Mouse (Mus musculus) liver, adult 2 months (tissue): ENCODE measurements around the gene 1700113H08Rik. TPM values are rescaled to one million over a fixed set of nuclear protein-coding genes. Genes with fewer than 3 reads are reported as not detected.

Source experiments
- DNase-seq: peaks from one replicate; pipeline ENCODE4 v3.0.0-alpha.2; 2011; ENCODE audit warnings: low read depth, low spot score; ENCODE audit errors: extremely low read depth
- H3K27ac ChIP-seq: fragments of 200-500 bp; replicated peaks from 2 replicates; pipeline ENCODE4 v1.5.1; 2012; ENCODE audit warnings: low read depth, mild to moderate bottlenecking, control low read depth, inconsistent platforms, low read length; ENCODE audit not compliant: insufficient read depth
- H3K27me3 ChIP-seq: fragments of 200-500 bp; 2 replicates; pipeline ENCODE4 v1.6.1; 2012; ENCODE audit warnings: mild to moderate bottlenecking, moderate library complexity, low read length, inconsistent platforms; ENCODE audit not compliant: control insufficient read depth, insufficient read depth
- H3K36me3 ChIP-seq: fragments of 200-500 bp; 2 replicates; pipeline ENCODE4 v1.6.1; 2012; ENCODE audit warnings: low read length, inconsistent platforms; ENCODE audit not compliant: control insufficient read depth, insufficient read depth
- H3K4me1 ChIP-seq: fragments of 200-500 bp; 2 replicates; pipeline ENCODE4 v1.6.1; 2011; ENCODE audit warnings: low read length; ENCODE audit not compliant: control insufficient read depth, insufficient read depth
- H3K4me3 ChIP-seq: fragments of 200-500 bp; 2 replicates; pipeline ENCODE4 v1.5.1; 2011; ENCODE audit warnings: low read depth, mild to moderate bottlenecking, control low read depth, low read length, moderate library complexity; ENCODE audit not compliant: insufficient read depth
- H3K79me2 ChIP-seq: fragments of 200-500 bp; 2 replicates; pipeline ENCODE4 v1.6.1; 2012; ENCODE audit warnings: inconsistent platforms, mild to moderate bottlenecking, low read length, moderate library complexity; ENCODE audit not compliant: control insufficient read depth, insufficient read depth
- H3K9ac ChIP-seq: fragments of 200-500 bp; 2 replicates; pipeline ENCODE4 v1.6.1; 2012; ENCODE audit warnings: low read depth, mild to moderate bottlenecking, control low read depth, inconsistent platforms, low read length
- CTCF ChIP-seq: fragments of 200-500 bp; IDR thresholded peaks from 2 replicates; pipeline ENCODE4 v1.5.1; 2011; ENCODE audit warnings: low read depth, low read length, control low read depth
- POLR2A ChIP-seq: fragments of 200-500 bp; IDR thresholded peaks from 2 replicates; pipeline ENCODE4 v1.6.1; 2011; ENCODE audit warnings: low read length, control low read depth; ENCODE audit not compliant: insufficient read depth; ENCODE audit errors: extremely low read depth
- WGBS: fragments of 180-500 bp; shearing (Covaris S2); methylation state at CpG from one replicate; pipeline ENCODE4 v1.1.7; 2018; 5-methylcytosine and 5-hydroxymethylcytosine counted together
- polyA plus RNA-seq: library from polyadenylated mRNA; depleted of rRNA; stranded (reverse); fragments of >200 nt; gene quantifications from 2 replicates; pipeline ENCODE4 v1.2.3, GENCODE M21; 2012; rRNA removed
- total RNA-seq: library from RNA; depleted of rRNA; stranded (reverse); fragments of >200 nt; gene quantifications from 2 replicates; pipeline ENCODE4 v1.2.3, GENCODE M21; 2014; rRNA removed

Gene 1700113H08Rik
- total and polyA plus RNA-seq, 2 experiments: not detected

- TF ChIP-seq CTCF (no peak), POLR2A (no peak)
- Histone ChIP-seq H3K4me3 (no peak overlapping the region), H3K36me3 (no peaks in the 10 kb centered on the region), H3K27ac (no peak overlapping the region), H3K27me3 (0 out of 2 replicates have a peak, but pooled peaks cover 3% of the 10 kb centered on the region), H3K4me1 (no peaks in the 10 kb centered on the region), H3K9ac (no peak overlapping the region), H3K79me2 (no peaks in the 10 kb centered on the region)
- no peak for DNase-seq
- 66% methylated on average over 31 of the region's 31 CpGs for WGBS
Observed at GRCm38 (mm10) chr10:87230071-87230910, 172.4 kb downstream of the 1700113H08Rik start.

GRCm38 (mm10) chr10:87239332-87240008, 181.6 kb downstream of the 1700113H08Rik start:
- 70% methylated on average over 9 of the region's 9 CpGs for whole genome bisulfite sequencing
- TF ChIP-seq POLR2A: no peak
- no peak for TF ChIP-seq CTCF
- Histone ChIP-seq H3K27me3 (no peaks in the 10 kb centered on the region), H3K79me2 (no peaks in the 10 kb centered on the region), H3K9ac (no peak overlapping the region), H3K36me3 (no peaks in the 10 kb centered on the region), H3K4me1 (no peaks in the 10 kb centered on the region), H3K27ac (no peak overlapping the region), H3K4me3 (no peak overlapping the region)
- no peak for DNase-seq

GRCm38 (mm10) chr10:87271724-87272123, 213.9 kb downstream of the 1700113H08Rik start:
- TF ChIP-seq POLR2A: no peak
- TF ChIP-seq CTCF: no peak
- no peaks in the 10 kb centered on the region for H3K27me3 ChIP-seq
- WGBS: 72% methylated on average over 3 of the region's 3 CpGs
- no peak for DNase-seq
- no peak overlapping the region for H3K4me3 ChIP-seq
- H3K4me1 ChIP-seq: no peaks in the 10 kb centered on the region
- no peaks in the 10 kb centered on the region for H3K36me3 ChIP-seq
- no peak overlapping the region for H3K27ac ChIP-seq
- no peak overlapping the region for H3K9ac ChIP-seq
- H3K79me2 ChIP-seq: no peaks in the 10 kb centered on the region

- no peaks in the 10 kb centered on the region for H3K36me3 ChIP-seq
- no peaks in the 10 kb centered on the region for H3K79me2 ChIP-seq
- no peak for DNase-seq
- TF ChIP-seq POLR2A: no peak
- TF ChIP-seq CTCF: no peak
- H3K9ac ChIP-seq: no peak overlapping the region
- H3K27ac ChIP-seq: no peak overlapping the region
- WGBS: 52% methylated on average over 8 of the region's 8 CpGs
- no peaks in the 10 kb centered on the region for H3K27me3 ChIP-seq
- H3K4me1 ChIP-seq: no peaks in the 10 kb centered on the region
- H3K4me3 ChIP-seq: no peak overlapping the region
Observed at GRCm38 (mm10) chr10:87272133-87272622, 214.3 kb downstream of the 1700113H08Rik start.

GRCm38 (mm10) chr10:87275075-87275474, 217.2 kb downstream of the 1700113H08Rik start:
- no peaks in the 10 kb centered on the region for H3K79me2 ChIP-seq
- no peaks in the 10 kb centered on the region for H3K27me3 ChIP-seq
- no peak for TF ChIP-seq CTCF
- no peaks in the 10 kb centered on the region for H3K36me3 ChIP-seq
- no peaks in the 10 kb centered on the region for H3K4me1 ChIP-seq
- DNase-seq: no peak
- no peak overlapping the region for H3K4me3 ChIP-seq
- H3K9ac ChIP-seq: no peak overlapping the region
- H3K27ac ChIP-seq: no peak overlapping the region

Other genes with a start within 250 kb of the 1700113H08Rik start
- gene Stab2, start 50.0 kb upstream of the 1700113H08Rik start, total RNA-seq: 73.5 and 85.8 TPM in 2 replicates
- gene Stab2, start 50.0 kb upstream of the 1700113H08Rik start, polyA plus RNA-seq: 14.7 and 24.0 TPM in 2 replicates